Mouse (Mus musculus): ENCODE data around the gene Map3k20. TPM values are rescaled to one million over a fixed set of nuclear protein-coding genes. Genes with fewer than 3 reads are reported as not detected.

Map3k20 gene
- polyA plus RNA-seq, 1 experiment from 2014 or later, result 9.5 TPM

DNA sequence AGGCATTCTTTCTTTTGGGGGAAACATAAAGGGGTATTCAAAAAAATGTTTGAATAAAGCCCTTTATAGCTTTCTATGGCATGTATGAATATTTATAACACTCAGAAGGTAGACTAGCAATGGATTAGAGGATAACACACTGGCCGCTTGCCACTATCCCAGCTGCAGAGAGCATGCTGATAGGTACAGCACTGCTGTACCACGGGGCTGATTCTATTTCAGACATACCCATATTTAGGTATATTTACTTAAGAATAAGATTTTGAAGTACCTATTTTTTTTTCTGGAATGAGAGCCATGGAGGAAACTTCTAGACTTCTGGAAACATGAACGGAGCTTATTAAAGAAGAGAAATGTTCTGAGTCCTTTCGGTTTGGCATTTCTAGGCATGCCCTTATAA is 39.8 kb upstream of the Map3k20 start:
- ATAC-seq (replicated peaks; ENCODE audit: low FRiP score), result no peak
- WGBS, result 94% methylated on average over 4 of the region's 4 CpGs
- no peaks in the 10 kb centered on the region for H3K9me3 ChIP-seq (ENCODE audit: control insufficient read depth, low read length)

GRCm38 (mm10) chr2:72246376-72246775 is 39.1 kb upstream of the Map3k20 start:
- WGBS, result 89% methylated on average over 11 of the region's 11 CpGs
- ATAC-seq (replicated peaks; ENCODE audit: low FRiP score), result no peak
- no peak for DNase-seq (ENCODE audit: low spot score)
- Histone ChIP-seq H3K9ac (ENCODE audit: low read length) (no peak overlapping the region), H3K27me3 (ENCODE audit: control insufficient read depth, insufficient read depth, low read length) (no peaks in the 10 kb centered on the region), H3K27ac (ENCODE audit: low read depth, low read length) (no peak overlapping the region), H3K4me2 (ENCODE audit: low read depth, low read length, severe bottlenecking) (no peak overlapping the region), H3K4me1 (replicated peaks; ENCODE audit: control insufficient read depth, insufficient read depth, low read length) (peaks cover 8% of the 10 kb centered on the region; the same call in 1 of the 2 replicates), H3K4me3 (ENCODE audit: low read depth, low read length) (no peak overlapping the region), H3K9me3 (ENCODE audit: control insufficient read depth, low read length) (no peaks in the 10 kb centered on the region), H3K36me3 (ENCODE audit: control insufficient read depth, insufficient read depth, low read length) (no peaks in the 10 kb centered on the region)

More for the DNA sequence above, 39.8 kb upstream of the Map3k20 start:
- H3K36me3 ChIP-seq (ENCODE audit: control insufficient read depth, insufficient read depth, low read length), result no peaks in the 10 kb centered on the region
- no peak overlapping the region for H3K9ac ChIP-seq (ENCODE audit: low read length)
- H3K4me3 ChIP-seq (ENCODE audit: low read depth, low read length), result no peak overlapping the region
- H3K27me3 ChIP-seq (ENCODE audit: control insufficient read depth, insufficient read depth, low read length), result no peaks in the 10 kb centered on the region
- no peak overlapping the region for H3K27ac ChIP-seq (ENCODE audit: low read depth, low read length)
- no peak for DNase-seq (ENCODE audit: low spot score)
- peaks cover 8% of the 10 kb centered on the region; the same call in 1 of the 2 replicates for H3K4me1 ChIP-seq (replicated peaks; ENCODE audit: control insufficient read depth, insufficient read depth, low read length)
- no peak overlapping the region for H3K4me2 ChIP-seq (ENCODE audit: low read depth, low read length, severe bottlenecking)

- WGBS, result 92% methylated on average over 6 of the region's 6 CpGs
- peak; percentile 33 for DNase-seq (ENCODE audit: low spot score)
- H3K4me1 ChIP-seq (replicated peaks; ENCODE audit: control insufficient read depth, insufficient read depth, low read length), result peaks cover 5% of the 10 kb centered on the region; the same call in 1 of the 2 replicates
- no peak overlapping the region for H3K27ac ChIP-seq (ENCODE audit: low read depth, low read length)
- H3K9ac ChIP-seq (ENCODE audit: low read length), result no peak overlapping the region
- ATAC-seq (replicated peaks; ENCODE audit: low FRiP score), result no peak
- no peaks in the 10 kb centered on the region for H3K27me3 ChIP-seq (ENCODE audit: control insufficient read depth, insufficient read depth, low read length)
- H3K36me3 ChIP-seq (ENCODE audit: control insufficient read depth, insufficient read depth, low read length), result no peaks in the 10 kb centered on the region
- no peak overlapping the region for H3K4me3 ChIP-seq (ENCODE audit: low read depth, low read length)
- no peaks in the 10 kb centered on the region for H3K9me3 ChIP-seq (ENCODE audit: control insufficient read depth, low read length)
- H3K4me2 ChIP-seq (ENCODE audit: low read depth, low read length, severe bottlenecking), result no peak overlapping the region
These were observed 37.6 kb upstream of the Map3k20 start for GRCm38 (mm10) chr2:72247819-72248218.

DNA sequence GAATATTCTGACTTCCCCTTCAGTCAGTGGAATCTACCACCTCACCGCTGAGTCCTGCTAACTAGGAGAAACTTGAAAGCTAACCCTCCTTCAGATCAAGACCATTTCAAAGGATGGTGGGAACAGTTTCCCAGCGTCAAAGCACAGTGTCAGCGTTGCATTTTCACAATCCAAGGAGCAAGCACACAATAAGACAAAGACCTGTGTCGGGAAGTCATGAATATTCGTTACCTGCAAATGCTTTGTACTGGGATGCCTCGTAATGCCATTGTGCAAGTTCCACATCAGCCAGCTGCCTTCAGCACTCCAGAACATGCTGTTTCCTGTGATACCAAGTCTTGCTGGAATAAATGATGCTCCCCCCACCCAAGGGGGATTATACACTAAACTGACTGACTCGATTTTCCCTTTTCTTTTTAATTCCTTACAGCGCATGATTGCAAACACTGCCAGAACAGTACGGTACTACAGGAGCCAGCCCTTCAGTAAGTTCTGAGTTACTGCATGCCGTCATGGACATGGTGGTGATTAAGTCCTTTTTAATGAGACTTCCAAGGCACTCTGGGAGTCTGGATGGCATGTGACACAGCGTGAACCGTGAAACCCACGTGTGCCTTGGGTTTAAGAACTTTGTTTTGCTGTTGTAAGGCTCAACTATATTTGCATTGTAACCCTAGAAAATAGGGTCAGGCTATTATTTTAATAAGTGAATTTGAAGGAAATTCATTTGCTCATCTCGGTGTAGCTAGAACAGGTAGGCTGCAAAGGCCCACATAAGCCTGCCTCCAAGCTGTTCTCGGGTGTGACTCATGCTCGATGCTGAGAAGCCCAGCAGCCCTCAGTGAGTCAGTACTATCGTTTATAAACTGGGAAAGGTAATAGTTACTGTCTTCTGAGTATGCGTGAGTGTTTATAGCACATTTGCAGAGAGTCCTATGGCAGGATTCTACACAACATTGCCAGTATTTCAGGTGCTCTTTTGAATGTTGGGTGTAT is 32.6 kb upstream of the Map3k20 start:
- H3K9me3 ChIP-seq (ENCODE audit: control insufficient read depth, low read length), result no peaks in the 10 kb centered on the region
- no peak for ATAC-seq (replicated peaks; ENCODE audit: low FRiP score)
- no peaks in the 10 kb centered on the region for H3K36me3 ChIP-seq (ENCODE audit: control insufficient read depth, insufficient read depth, low read length)

DNA sequence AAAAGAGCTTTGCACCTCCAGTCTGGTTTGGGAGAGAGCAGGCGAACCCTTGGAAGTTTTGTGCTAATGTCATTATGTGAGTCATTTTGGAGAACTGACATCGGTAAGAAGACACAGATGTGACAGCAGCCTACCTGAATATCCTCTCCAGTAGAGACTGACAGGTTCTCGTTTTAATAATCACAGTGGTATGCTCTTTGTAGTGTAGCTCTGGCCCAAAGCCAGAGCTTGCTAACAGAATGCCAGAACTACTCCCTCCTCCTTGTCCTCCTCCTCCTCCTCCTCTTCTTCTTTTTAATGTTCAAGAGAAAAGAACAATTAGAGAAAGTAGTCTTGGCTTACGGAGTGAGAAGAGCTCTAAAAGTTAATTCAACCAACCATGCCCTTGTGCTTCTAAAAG is 31.6 kb upstream of the Map3k20 start:
- H3K36me3 ChIP-seq (ENCODE audit: control insufficient read depth, insufficient read depth, low read length), result no peaks in the 10 kb centered on the region
- no peak overlapping the region for H3K27ac ChIP-seq (ENCODE audit: low read depth, low read length)
- no peak overlapping the region for H3K4me2 ChIP-seq (ENCODE audit: low read depth, low read length, severe bottlenecking)
- DNase-seq (ENCODE audit: low spot score), result no peak
- no peak overlapping the region for H3K9ac ChIP-seq (ENCODE audit: low read length)
- no peaks in the 10 kb centered on the region for H3K9me3 ChIP-seq (ENCODE audit: control insufficient read depth, low read length)
- 63% methylated on average over 4 of the region's 4 CpGs for WGBS
- H3K4me1 ChIP-seq (replicated peaks; ENCODE audit: control insufficient read depth, insufficient read depth, low read length), result peaks cover 6% of the 10 kb centered on the region; the same call in 1 of the 2 replicates
- no peak overlapping the region for H3K4me3 ChIP-seq (ENCODE audit: low read depth, low read length)
- ATAC-seq (replicated peaks; ENCODE audit: low FRiP score), result no peak
- no peaks in the 10 kb centered on the region for H3K27me3 ChIP-seq (ENCODE audit: control insufficient read depth, insufficient read depth, low read length)

More for the DNA sequence above, 32.6 kb upstream of the Map3k20 start:
- no peak overlapping the region; the same call in 1 of the 2 replicates for H3K9ac ChIP-seq (ENCODE audit: low read length)
- H3K27me3 ChIP-seq (ENCODE audit: control insufficient read depth, insufficient read depth, low read length), result no peaks in the 10 kb centered on the region
- no peak overlapping the region for H3K4me3 ChIP-seq (ENCODE audit: low read depth, low read length)
- WGBS, result 63% methylated on average over 18 of the region's 18 CpGs
- H3K4me2 ChIP-seq (ENCODE audit: low read depth, low read length, severe bottlenecking), result no peak overlapping the region
- no peak overlapping the region for H3K27ac ChIP-seq (ENCODE audit: low read depth, low read length)
- H3K4me1 ChIP-seq (replicated peaks; ENCODE audit: control insufficient read depth, insufficient read depth, low read length), result peaks cover 6% of the 10 kb centered on the region; the same call in 1 of the 2 replicates
- DNase-seq (ENCODE audit: low spot score), result no peak

- Histone ChIP-seq H3K9me3 (ENCODE audit: control insufficient read depth, low read length) (no peaks in the 10 kb centered on the region), H3K36me3 (ENCODE audit: control insufficient read depth, insufficient read depth, low read length) (no peaks in the 10 kb centered on the region), H3K27ac (ENCODE audit: low read depth, low read length) (no peak overlapping the region), H3K4me2 (ENCODE audit: low read depth, low read length, severe bottlenecking) (peak overlapping the region; percentile 19; the same call in 1 of the 2 replicates), H3K27me3 (ENCODE audit: control insufficient read depth, insufficient read depth, low read length) (no peaks in the 10 kb centered on the region), H3K9ac (ENCODE audit: low read length) (peak overlapping the region; percentile 27), H3K4me1 (replicated peaks; ENCODE audit: control insufficient read depth, insufficient read depth, low read length) (peaks cover 6% of the 10 kb centered on the region; the same call in 1 of the 2 replicates), H3K4me3 (ENCODE audit: low read depth, low read length) (no peak overlapping the region)
- DNase-seq (ENCODE audit: low spot score) (peak; percentile 76), ATAC-seq (replicated peaks; ENCODE audit: low FRiP score) (peak; percentile 61; the same call in 1 of the 2 replicates)
- WGBS, result 38% methylated on average over 14 of the region's 14 CpGs
These were observed 30.4 kb upstream of the Map3k20 start for GRCm38 (mm10) chr2:72254813-72255582.

DNA sequence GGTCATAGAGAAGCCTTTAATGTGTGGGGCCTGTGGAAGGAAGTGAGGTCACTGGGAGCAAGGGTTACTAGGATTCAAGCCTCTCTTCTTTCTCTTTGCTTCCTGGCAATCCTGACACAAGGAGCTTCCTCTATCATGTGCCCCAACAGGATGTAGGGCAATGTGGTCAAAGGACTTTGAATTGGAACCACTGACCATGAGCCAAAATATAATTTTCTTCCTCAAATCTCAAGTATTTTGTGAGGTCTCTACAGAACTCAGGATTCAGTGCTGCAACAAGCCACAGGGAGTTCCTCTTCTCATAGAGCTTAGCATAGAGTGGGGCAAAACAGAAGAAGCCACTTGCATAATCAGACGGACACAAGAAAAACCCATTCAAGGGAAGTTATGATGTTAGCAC is 24.7 kb upstream of the Map3k20 start:
- ATAC-seq (replicated peaks; ENCODE audit: low FRiP score) (no peak), DNase-seq (ENCODE audit: low spot score) (no peak)
- no peak overlapping the region for H3K27ac ChIP-seq (ENCODE audit: low read depth, low read length)
- H3K4me1 ChIP-seq (replicated peaks; ENCODE audit: control insufficient read depth, insufficient read depth, low read length), result no peaks in the 10 kb centered on the region
- H3K27me3 ChIP-seq (ENCODE audit: control insufficient read depth, insufficient read depth, low read length), result no peaks in the 10 kb centered on the region
- no peaks in the 10 kb centered on the region for H3K36me3 ChIP-seq (ENCODE audit: control insufficient read depth, insufficient read depth, low read length)
- H3K9me3 ChIP-seq (ENCODE audit: control insufficient read depth, low read length), result no peaks in the 10 kb centered on the region
- H3K9ac ChIP-seq (ENCODE audit: low read length), result no peak overlapping the region
- no peak overlapping the region for H3K4me3 ChIP-seq (ENCODE audit: low read depth, low read length)
- no peak overlapping the region for H3K4me2 ChIP-seq (ENCODE audit: low read depth, low read length, severe bottlenecking)
- WGBS, result 90% methylated on average over 1 of the region's 1 CpGs

- Histone ChIP-seq H3K9ac (ENCODE audit: low read length) (no peak overlapping the region), H3K27ac (ENCODE audit: low read depth, low read length) (no peak overlapping the region), H3K4me1 (replicated peaks; ENCODE audit: control insufficient read depth, insufficient read depth, low read length) (no peaks in the 10 kb centered on the region), H3K36me3 (ENCODE audit: control insufficient read depth, insufficient read depth, low read length) (no peaks in the 10 kb centered on the region), H3K9me3 (ENCODE audit: control insufficient read depth, low read length) (no peaks in the 10 kb centered on the region), H3K4me3 (ENCODE audit: low read depth, low read length) (no peak overlapping the region), H3K27me3 (ENCODE audit: control insufficient read depth, insufficient read depth, low read length) (no peaks in the 10 kb centered on the region), H3K4me2 (ENCODE audit: low read depth, low read length, severe bottlenecking) (no peak overlapping the region)
- DNase-seq (ENCODE audit: low spot score) (no peak), ATAC-seq (replicated peaks; ENCODE audit: low FRiP score) (no peak)
- WGBS, result 92% methylated on average over 6 of the region's 6 CpGs
These were observed 22.5 kb upstream of the Map3k20 start for GRCm38 (mm10) chr2:72262814-72263480.

All from forebrain, embryonic 11.5 days (tissue).